Mouse (Mus musculus) MN1 (cell line): ENCODE measurements around the gene Sik3.
"Not testable (repeated sequence)": the region's sequence is repeated elsewhere in the genome, so short reads cannot be mapped to it uniquely, and the experiment has no call there.

ENCODE experiments used
- DNase-seq: peaks from one replicate; pipeline ENCODE4 v3.0.0-alpha.2; 2016; ENCODE audit warnings: low spot score

Gene Sik3

DNA sequence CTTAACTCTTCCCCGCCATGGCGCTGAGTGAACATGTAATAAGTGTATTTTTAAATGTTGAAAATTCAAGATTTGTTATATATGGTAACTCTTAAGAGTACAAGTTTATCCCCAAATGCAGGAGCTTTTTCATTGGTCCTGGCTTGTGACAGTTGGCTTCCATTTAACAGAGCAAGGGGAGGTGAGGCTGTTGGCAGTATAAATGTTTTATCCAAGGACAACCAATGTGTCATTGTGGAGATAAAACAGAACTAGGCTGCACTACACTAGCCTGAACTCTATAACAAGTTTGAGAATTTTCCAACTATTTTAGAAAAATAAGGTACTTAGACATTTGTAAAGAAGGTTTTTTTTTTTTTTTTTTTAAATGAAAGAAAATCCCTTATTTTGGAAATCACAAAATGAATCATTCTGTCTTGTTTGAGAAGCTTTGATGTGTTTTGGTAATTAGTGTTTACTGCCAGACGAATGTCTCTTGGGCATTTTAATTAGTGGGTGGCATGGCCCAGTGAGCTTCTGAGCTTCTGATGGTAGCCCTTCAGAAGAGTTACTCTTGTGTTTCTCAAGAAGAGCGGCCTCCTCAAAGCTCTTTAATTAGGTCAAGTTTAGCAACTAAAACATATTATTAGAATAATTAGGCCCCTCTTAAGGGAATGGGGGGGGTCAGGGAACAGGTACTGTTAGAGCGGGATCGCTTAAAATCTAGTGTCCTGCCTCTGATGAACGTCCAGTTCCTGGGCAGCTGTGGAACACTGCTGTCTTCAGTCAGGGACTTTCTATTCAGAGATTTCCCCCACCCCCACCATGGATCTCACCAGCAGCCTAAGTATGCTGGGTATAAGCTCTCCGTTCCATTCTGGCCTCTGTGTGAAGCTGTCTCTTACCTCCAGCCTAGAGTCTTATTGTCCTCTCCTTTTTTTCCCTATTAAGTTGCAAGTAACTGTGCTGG, 139.7 kb downstream of the Sik3 start:
- DNase-seq: no peak

DNA sequence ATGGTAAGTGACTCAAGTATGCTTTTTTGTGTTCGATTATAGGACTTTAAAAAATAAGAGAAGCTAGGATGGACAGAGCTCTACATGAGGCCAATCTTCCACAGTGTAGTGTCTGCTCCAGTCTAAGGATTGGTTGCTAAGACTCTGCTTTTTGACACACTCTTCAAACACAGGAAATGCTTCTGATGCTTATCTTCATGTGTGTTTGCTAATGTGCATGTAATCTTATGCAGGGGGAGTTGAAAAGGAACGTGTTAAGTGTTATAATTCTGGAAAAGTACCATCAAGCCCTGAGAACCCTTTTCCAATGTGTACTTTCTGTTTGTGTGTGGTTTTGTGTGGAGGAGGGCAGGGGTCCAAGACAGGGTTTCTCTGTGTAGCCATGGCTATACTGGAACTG, 141.8 kb downstream of the Sik3 start:
- DNase-seq: no peak

- DNase-seq: no peak
These were observed 142.4 kb downstream of the Sik3 start for GRCm38 (mm10) chr9:46155026-46155425.

- DNase-seq: not testable (repeated sequence)
These were observed 143.2 kb downstream of the Sik3 start for GRCm38 (mm10) chr9:46155818-46156217.

DNA sequence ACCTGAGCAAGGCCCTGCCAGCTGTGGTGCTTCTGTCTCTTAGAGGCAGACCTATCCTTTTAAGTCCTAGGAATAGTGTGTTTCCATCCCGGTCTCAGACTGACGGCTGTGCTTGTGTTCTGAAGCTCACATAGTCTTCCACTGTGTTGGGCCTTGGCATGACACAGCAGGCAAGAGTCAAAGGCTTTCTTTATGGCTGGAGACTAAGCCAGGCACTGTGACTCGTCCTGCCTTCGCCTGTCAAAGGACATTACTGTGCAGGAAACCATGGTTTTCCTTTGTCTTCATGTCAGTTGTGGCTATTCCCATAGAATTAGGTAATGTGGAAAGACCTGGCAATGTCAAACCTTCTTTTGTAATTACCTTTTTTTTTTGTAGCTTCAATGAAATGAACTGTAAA, 144.1 kb downstream of the Sik3 start:
- peak; percentile 23 for DNase-seq

GRCm38 (mm10) chr9:46158273-46158813, 145.7 kb downstream of the Sik3 start:
- no peak for DNase-seq

DNA sequence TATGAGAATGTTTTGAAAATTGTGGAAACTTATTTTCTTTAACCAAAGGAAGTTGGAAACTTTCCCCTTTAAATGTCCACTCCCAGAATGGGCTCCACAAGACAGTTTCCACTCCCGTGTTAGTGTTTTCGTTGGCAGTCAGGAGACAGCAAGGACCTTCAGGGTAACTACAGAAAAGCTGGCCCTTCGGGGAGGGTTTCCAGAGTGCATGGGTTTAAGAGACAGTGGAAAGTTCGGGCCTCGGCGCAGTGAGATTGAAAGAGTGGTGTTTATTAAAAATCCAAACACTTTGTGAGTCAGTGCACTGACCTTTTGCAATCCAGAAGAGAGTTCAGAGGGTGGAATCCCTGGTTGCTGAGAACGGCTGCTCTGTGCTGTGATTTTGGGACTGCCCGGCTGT, 150.8 kb downstream of the Sik3 start:
- DNase-seq: no peak

GRCm38 (mm10) chr9:46168802-46169201, 156.2 kb downstream of the Sik3 start:
- no peak for DNase-seq

DNA sequence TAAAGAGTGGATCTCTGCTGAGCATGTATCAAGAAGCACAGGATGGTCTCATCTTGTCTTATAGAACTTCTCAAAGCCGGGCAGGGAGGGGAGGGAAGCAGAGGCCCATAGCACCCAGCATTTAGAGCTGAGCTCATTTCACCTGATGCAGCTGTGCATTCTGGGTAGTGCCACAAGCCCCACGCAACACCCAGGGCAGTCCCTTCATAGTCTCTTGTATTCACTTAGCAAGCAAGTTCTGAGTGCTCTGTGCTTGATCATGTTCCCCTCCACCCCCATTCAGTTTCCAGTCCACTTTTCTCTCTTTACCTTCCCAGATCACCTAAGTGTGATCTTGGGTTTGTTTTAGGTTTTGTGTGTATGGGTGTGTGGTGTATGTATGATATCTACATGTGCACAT, 159.6 kb downstream of the Sik3 start:
- DNase-seq: no peak

DNA sequence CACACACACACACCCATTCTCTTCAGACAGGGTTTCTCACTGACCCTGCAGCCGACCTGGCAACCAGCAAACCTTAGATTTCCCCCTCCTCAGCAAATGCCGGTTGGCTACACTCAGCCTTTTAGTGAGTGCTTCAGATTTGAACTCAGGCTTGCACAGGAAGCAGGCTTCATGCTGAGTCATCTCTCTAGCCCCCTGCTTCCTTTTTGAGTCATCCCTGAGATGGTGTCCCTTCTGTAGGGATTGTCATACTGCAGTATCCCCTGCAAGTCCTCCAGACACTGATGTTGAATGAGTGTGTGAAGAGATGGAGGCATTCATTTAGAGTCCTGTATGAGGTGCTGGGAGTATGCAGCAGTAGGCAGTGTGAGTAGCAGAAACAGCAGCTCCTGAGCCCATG, 160.3 kb downstream of the Sik3 start:
- no peak for DNase-seq

GRCm38 (mm10) chr9:46173919-46174318, 161.3 kb downstream of the Sik3 start:
- DNase-seq: no peak

GRCm38 (mm10) chr9:46174770-46175294, 162.2 kb downstream of the Sik3 start:
- DNase-seq: no peak

- DNase-seq: peak; percentile 11
These were observed 162.7 kb downstream of the Sik3 start for GRCm38 (mm10) chr9:46175300-46175699.

DNA sequence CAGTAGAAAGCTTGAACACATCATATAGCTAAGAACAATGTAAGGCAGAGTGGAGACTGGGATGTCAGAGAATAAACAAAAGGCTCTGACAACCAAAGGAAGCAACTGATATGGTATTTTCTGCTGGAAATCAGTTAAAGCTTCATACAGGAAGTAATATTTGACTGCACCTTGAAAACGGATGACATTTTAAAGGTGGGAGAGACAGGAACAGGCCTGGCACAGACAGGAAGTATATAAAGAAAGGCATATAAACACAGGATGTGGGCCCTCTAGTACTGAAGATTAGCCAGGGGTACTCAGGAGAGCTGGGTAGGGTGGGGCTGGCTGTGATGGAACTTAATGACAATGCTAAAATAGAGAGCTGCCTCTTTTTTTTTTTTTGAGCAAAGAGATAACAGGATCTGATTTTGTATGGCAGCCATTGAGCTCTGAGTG, 163.3 kb downstream of the Sik3 start:
- no peak for DNase-seq

DNA sequence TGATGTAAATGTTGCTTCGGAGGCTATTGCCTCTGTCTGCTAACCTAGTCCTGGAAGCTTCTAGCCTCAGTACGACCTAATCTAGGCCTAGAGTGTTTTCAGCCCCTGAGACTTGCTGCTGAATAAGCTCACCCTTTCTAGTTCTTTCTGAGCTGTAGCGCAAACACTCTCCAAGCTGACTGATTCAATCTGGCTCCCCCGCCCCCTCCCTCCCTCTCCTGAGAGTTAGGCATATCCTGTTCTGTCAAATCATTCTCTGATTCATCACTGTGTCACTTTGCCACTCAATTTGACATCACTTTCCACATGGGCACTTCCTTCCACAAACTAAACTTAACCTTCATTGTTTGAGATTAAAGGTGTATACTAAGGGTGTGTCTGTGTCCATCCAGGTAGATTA, 164.0 kb downstream of the Sik3 start:
- DNase-seq: no peak

DNA sequence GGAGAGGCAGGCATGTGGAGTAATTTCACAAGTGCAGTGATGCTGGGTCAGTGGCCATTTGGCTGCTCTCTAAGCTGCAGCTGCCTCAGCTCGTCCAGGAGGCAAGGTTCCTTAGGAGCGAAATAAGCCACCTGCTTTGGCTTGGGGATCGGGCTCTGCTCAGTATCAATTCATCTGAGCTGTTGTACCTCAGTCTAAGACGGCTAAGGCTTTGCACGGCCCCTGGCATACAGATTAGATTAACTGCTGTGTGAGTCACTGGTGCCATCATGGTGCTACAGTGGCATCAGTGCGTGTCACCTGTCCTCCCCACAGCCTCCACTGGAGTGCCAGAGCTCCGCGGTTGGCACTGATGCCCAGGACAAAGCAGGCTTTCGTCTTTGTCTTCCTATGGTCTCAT, 166.0 kb downstream of the Sik3 start:
- peak; percentile 29 for DNase-seq

- DNase-seq: no peak
These were observed 168.7 kb downstream of the Sik3 start for GRCm38 (mm10) chr9:46181297-46181696.

DNA sequence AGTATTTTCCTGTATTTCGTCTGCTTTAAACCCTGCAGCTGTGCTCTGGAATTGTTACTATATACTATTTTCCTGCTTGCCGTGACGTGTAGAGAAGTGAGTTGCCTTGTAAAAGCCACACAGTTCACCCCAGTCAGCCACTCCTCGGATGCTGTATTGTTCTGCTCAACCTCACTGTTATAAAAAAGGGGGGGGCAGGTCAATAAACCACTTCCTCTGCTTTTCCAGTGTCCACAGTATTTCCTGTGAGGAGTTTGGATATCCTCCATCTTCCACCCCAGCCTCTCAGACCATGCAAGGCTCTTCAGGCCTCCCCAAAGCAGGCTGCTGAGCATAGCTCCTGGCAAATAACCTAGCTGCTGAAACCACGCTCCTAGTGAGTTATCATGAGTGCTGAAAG, 171.9 kb downstream of the Sik3 start:
- no peak for DNase-seq

DNA sequence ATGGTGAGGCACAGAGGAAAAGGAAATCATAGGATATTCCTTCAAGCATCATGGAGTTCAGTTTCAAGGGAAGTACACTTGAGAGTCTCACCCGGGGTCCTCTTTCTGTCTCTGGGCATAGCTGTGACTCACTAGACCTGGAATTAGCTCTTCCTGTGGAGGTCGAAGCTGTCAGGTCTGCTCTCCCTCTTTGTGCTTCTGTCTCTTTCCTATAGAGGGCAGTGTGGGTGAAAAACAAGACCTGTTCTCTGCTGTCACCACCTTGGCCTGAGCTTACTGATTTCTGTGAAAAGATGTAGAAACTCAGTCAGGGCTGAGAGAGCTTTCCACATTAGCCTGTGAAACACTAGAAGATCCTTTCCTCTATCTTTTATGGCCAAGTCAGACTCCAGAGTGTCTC, 172.6 kb downstream of the Sik3 start:
- DNase-seq: peak; percentile 10

- no peak for DNase-seq
These were observed 173.8 kb downstream of the Sik3 start for GRCm38 (mm10) chr9:46186387-46186786.

- no peak for DNase-seq
These were observed 175.8 kb downstream of the Sik3 start for GRCm38 (mm10) chr9:46188370-46188769.

GRCm38 (mm10) chr9:46188956-46189355, 176.3 kb downstream of the Sik3 start:
- no peak for DNase-seq

GRCm38 (mm10) chr9:46189381-46189780, 176.8 kb downstream of the Sik3 start:
- no peak for DNase-seq
